Mouse (Mus musculus) intestine, embryonic 16.5 days (tissue): ENCODE results near the gene Immp2l. TPM values are rescaled to one million over a fixed set of nuclear protein-coding genes. Genes with fewer than 3 reads are reported as not detected.

Experiments
- ATAC-seq: fragments of 200-750 bp; cut with Nextera tagmentation; 2 replicates; pipeline ENCODE4 v1.8.0; 2017; ENCODE audit warnings: moderate TSS enrichment, moderate library complexity
- H3K27ac ChIP-seq: fragments of 300-500 bp; sonication (generic); 2 replicates; pipeline ENCODE4 v1.5.1; 2014; ENCODE audit warnings: mild to moderate bottlenecking, low read length
- H3K27me3 ChIP-seq: fragments of 300-500 bp; sonication (generic); replicated peaks from 2 replicates; pipeline ENCODE4 v1.6.1; 2014; ENCODE audit warnings: low read length, control low read depth, mixed read lengths; ENCODE audit not compliant: control insufficient read depth, insufficient read depth
- H3K36me3 ChIP-seq: fragments of 300-500 bp; sonication (generic); 2 replicates; pipeline ENCODE4 v1.6.1; 2014; ENCODE audit warnings: low read length, control low read depth; ENCODE audit not compliant: control insufficient read depth, insufficient read depth
- H3K4me1 ChIP-seq: fragments of 300-500 bp; sonication (generic); 2 replicates; pipeline ENCODE4 v1.6.1; 2014; ENCODE audit warnings: low read length, control low read depth, mixed read lengths; ENCODE audit not compliant: control insufficient read depth, insufficient read depth
- H3K4me2 ChIP-seq: fragments of 300-500 bp; sonication (generic); 2 replicates; pipeline ENCODE4 v1.6.1; 2014; ENCODE audit warnings: low read depth, low read length, control low read depth
- H3K4me3 ChIP-seq: fragments of 300-500 bp; sonication (generic); 2 replicates; pipeline ENCODE4 v1.5.1; 2014; ENCODE audit warnings: mild to moderate bottlenecking, low read length
- H3K9ac ChIP-seq: fragments of 300-500 bp; sonication (generic); 2 replicates; pipeline ENCODE4 v1.6.1; 2014; ENCODE audit warnings: low read depth, low read length
- H3K9me3 ChIP-seq: fragments of 300-500 bp; sonication (generic); 2 replicates; pipeline ENCODE4 v1.6.1; 2016; ENCODE audit warnings: low read length, control low read depth; ENCODE audit not compliant: control insufficient read depth
- whole genome bisulfite sequencing: fragments of 180-500 bp; shearing (Covaris S2); extraction: QIAGEN DNeasy Blood & Tissue Kit; methylation state at CpG from one replicate; pipeline ENCODE4 v1.1.7; 2014; 5-methylcytosine and 5-hydroxymethylcytosine counted together
- polyA plus RNA-seq: library from polyadenylated mRNA; unstranded; fragments of >200 nt; fragmentation: Nextera tagmentation; extraction: Ambion mirVana; gene quantifications from 2 replicates; pipeline ENCODE4 v1.2.1, GENCODE M21; 2015

The Immp2l gene
- polyA plus RNA-seq, 1 experiment from 2014 or later: 36.8 TPM

- WGBS: 90% methylated on average over 4 of the region's 4 CpGs
- H3K27me3 ChIP-seq: no peaks in the 10 kb centered on the region
- H3K4me2 ChIP-seq: no peak overlapping the region
- no peak overlapping the region for H3K4me3 ChIP-seq
- no peaks in the 10 kb centered on the region for H3K4me1 ChIP-seq
- no peak for ATAC-seq
- no peaks in the 10 kb centered on the region for H3K36me3 ChIP-seq
- H3K9me3 ChIP-seq: no peaks in the 10 kb centered on the region
- no peak overlapping the region for H3K9ac ChIP-seq
- no peak overlapping the region for H3K27ac ChIP-seq
These were observed 527.7 kb downstream of the Immp2l start for GRCm38 (mm10) chr12:41551578-41551977.

- WGBS: 49% methylated on average over 3 of the region's 3 CpGs
- H3K36me3 ChIP-seq: no peaks in the 10 kb centered on the region
- H3K27ac ChIP-seq: no peak overlapping the region
- no peak overlapping the region for H3K4me2 ChIP-seq
- no peak overlapping the region for H3K9ac ChIP-seq
- no peaks in the 10 kb centered on the region for H3K9me3 ChIP-seq
- ATAC-seq: no peak
- H3K27me3 ChIP-seq: no peaks in the 10 kb centered on the region
- H3K4me1 ChIP-seq: no peaks in the 10 kb centered on the region
- no peak overlapping the region for H3K4me3 ChIP-seq
These were observed 533.9 kb downstream of the Immp2l start for GRCm38 (mm10) chr12:41557832-41558231.

GRCm38 (mm10) chr12:41558956-41559735 lies 535.3 kb downstream of the Immp2l start:
- no peak overlapping the region for H3K4me3 ChIP-seq
- H3K27ac ChIP-seq: no peak overlapping the region
- no peak overlapping the region for H3K4me2 ChIP-seq
- no peaks in the 10 kb centered on the region for H3K9me3 ChIP-seq
- WGBS: 48% methylated on average over 5 of the region's 5 CpGs
- H3K9ac ChIP-seq: no peak overlapping the region
- H3K27me3 ChIP-seq: no peaks in the 10 kb centered on the region
- no peaks in the 10 kb centered on the region for H3K36me3 ChIP-seq
- no peak for ATAC-seq
- no peaks in the 10 kb centered on the region for H3K4me1 ChIP-seq

- Histone ChIP-seq H3K27ac (no peak overlapping the region), H3K4me1 (peaks cover 8% of the 10 kb centered on the region; the same call in 1 of the 2 replicates), H3K4me2 (0 out of 2 replicates have a peak overlapping the region, but pooled peaks have one; percentile 26), H3K27me3 (no peaks in the 10 kb centered on the region), H3K36me3 (no peaks in the 10 kb centered on the region), H3K4me3 (no peak overlapping the region), H3K9ac (0 out of 2 replicates have a peak overlapping the region, but pooled peaks have one; percentile 25), H3K9me3 (no peaks in the 10 kb centered on the region)
- WGBS: 16% methylated on average over 18 of the region's 18 CpGs
- ATAC-seq: peak; percentile 80; the same call in 1 of the 2 replicates
These were observed 541.9 kb downstream of the Immp2l start for GRCm38 (mm10) chr12:41565540-41566432.

- 0 out of 2 replicates have a peak overlapping the region, but pooled peaks have one; percentile 26 for H3K4me2 ChIP-seq
- no peak overlapping the region for H3K4me3 ChIP-seq
- H3K27ac ChIP-seq: no peak overlapping the region
- no peaks in the 10 kb centered on the region for H3K9me3 ChIP-seq
- H3K27me3 ChIP-seq: no peaks in the 10 kb centered on the region
- no peaks in the 10 kb centered on the region for H3K36me3 ChIP-seq
- peaks cover 8% of the 10 kb centered on the region; the same call in 1 of the 2 replicates for H3K4me1 ChIP-seq
- WGBS: 27% methylated on average over 1 of the region's 1 CpGs
- ATAC-seq: no peak; the same call in 1 of the 2 replicates
- H3K9ac ChIP-seq: 0 out of 2 replicates have a peak overlapping the region, but pooled peaks have one; percentile 25
These were observed 542.5 kb downstream of the Immp2l start for GRCm38 (mm10) chr12:41566433-41566794.

GRCm38 (mm10) chr12:41573754-41574153 lies 549.9 kb downstream of the Immp2l start:
- no peaks in the 10 kb centered on the region for H3K4me1 ChIP-seq
- no peak overlapping the region for H3K4me3 ChIP-seq
- no peak overlapping the region for H3K9ac ChIP-seq
- no peaks in the 10 kb centered on the region for H3K9me3 ChIP-seq
- no peak overlapping the region for H3K4me2 ChIP-seq
- H3K27me3 ChIP-seq: no peaks in the 10 kb centered on the region
- 51% methylated on average over 3 of the region's 3 CpGs for WGBS
- H3K36me3 ChIP-seq: no peaks in the 10 kb centered on the region
- ATAC-seq: no peak
- H3K27ac ChIP-seq: no peak overlapping the region

DNA sequence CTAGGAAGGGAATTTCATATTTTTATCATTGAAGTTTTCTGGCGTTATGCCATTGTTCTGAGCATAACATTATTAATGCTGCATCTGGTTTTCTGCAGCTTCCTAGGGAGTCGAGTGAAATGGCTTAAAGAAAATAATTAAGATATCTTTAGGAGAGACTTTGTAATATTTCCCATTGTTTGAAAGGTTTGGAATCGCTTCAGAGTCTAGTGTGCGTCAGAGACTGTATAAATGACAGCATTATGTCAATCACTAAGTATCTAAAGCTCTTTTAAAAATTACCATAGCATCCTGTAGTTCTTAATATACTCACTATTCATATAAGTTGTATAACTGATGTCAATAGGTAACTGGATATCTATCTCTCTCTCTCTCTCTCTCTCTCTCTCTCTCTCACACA lies 551.3 kb downstream of the Immp2l start:
- no peak for ATAC-seq
- no peak overlapping the region for H3K4me2 ChIP-seq

DNA sequence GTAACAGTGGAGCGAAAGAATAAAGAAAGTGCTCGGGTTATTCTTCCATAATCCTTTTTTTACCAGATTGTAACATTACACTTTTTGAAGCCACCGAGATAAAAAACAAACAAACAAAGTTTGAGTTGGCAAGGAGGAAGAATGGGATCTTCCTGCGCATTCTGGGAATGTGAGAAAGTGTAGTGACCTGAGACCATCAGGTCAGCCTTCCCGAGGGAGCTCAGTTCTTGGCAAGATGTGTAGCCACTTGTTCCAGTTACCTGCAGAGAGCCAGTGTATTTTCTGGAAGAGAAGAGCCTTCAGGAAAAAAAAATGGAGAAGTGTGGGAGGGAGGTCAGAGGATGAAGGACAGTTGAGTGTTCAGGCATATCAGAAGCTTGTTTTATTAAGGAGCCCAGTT lies 569.5 kb downstream of the Immp2l start:
- Histone ChIP-seq H3K4me3 (no peak overlapping the region), H3K27me3 (no peaks in the 10 kb centered on the region), H3K27ac (no peak overlapping the region), H3K9ac (no peak overlapping the region), H3K9me3 (no peaks in the 10 kb centered on the region), H3K4me2 (no peak overlapping the region), H3K4me1 (no peaks in the 10 kb centered on the region), H3K36me3 (no peaks in the 10 kb centered on the region)
- no peak for ATAC-seq
- WGBS: 77% methylated on average over 5 of the region's 5 CpGs

More for the DNA sequence above, 551.3 kb downstream of the Immp2l start:
- WGBS: 53% methylated on average over 4 of the region's 4 CpGs
- no peaks in the 10 kb centered on the region for H3K27me3 ChIP-seq
- H3K36me3 ChIP-seq: no peaks in the 10 kb centered on the region
- H3K9me3 ChIP-seq: no peaks in the 10 kb centered on the region
- no peak overlapping the region for H3K9ac ChIP-seq
- H3K4me1 ChIP-seq: no peaks in the 10 kb centered on the region
- no peak overlapping the region for H3K27ac ChIP-seq
- H3K4me3 ChIP-seq: no peak overlapping the region

DNA sequence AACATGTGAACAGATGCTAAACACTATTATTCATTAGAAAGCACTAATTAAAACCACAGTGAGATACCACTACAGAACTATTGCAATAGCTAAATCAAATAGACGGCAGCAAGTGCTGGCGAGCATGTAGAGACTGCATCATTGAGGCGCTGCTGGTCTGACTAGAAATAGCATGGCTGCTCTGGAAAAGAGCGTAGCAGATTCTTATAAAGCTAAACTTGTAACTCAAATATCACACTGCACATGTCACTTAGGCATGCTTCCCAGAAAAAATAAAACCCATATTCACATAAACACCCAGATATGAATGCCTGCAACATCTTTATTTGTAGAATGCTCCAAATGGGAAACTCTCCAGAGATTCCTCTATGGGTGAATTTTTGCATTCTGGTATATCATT lies 570.1 kb downstream of the Immp2l start:
- ATAC-seq: no peak
- no peaks in the 10 kb centered on the region for H3K27me3 ChIP-seq
- no peak overlapping the region for H3K27ac ChIP-seq
- H3K36me3 ChIP-seq: no peaks in the 10 kb centered on the region
- H3K4me1 ChIP-seq: no peaks in the 10 kb centered on the region
- no peaks in the 10 kb centered on the region for H3K9me3 ChIP-seq
- WGBS: 87% methylated on average over 4 of the region's 4 CpGs
- H3K9ac ChIP-seq: no peak overlapping the region
- no peak overlapping the region for H3K4me3 ChIP-seq
- H3K4me2 ChIP-seq: no peak overlapping the region
